Mouse (Mus musculus) adrenal gland, postnatal 10 days (tissue): ENCODE measurements around the gene Bach2. TPM values are rescaled to one million over a fixed set of nuclear protein-coding genes. Genes with fewer than 3 reads are reported as not detected.

Experiments used
- DNase-seq: peaks from one replicate; pipeline ENCODE4 v3.0.0; 2021; ENCODE audit warnings: mixed read lengths
- total RNA-seq, 2 experiments: library from RNA; stranded (reverse); gene quantifications; 2 replicates each; pipeline ENCODE4 v1.2.3; 2021

Gene Bach2
- total RNA-seq, 2 experiments from 2014 or later: 9.4 to 16.0 TPM

DNA sequence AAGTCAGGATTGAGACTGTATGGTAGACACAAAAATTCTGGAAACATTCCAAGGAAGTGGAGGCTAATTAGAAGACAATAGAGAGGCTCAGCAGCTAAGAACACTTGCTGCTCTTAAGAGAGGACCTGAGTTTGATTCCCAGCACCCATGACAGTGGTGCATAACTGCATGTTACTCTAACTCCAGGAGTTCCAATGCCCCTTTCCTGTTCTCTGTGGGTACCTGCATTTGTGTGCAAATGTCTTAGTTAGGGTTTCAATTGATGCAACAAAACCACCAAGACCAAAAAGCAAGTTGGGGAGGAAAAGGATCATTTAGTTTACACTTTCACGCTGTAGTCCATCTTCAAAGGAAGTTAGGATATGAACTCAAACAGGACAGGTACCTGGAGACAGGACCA lies 250.6 kb downstream of the Bach2 start:
- DNase-seq: no peak

- DNase-seq: no peak
Observed at GRCm38 (mm10) chr4:32491176-32491575, 252.6 kb downstream of the Bach2 start.

DNA sequence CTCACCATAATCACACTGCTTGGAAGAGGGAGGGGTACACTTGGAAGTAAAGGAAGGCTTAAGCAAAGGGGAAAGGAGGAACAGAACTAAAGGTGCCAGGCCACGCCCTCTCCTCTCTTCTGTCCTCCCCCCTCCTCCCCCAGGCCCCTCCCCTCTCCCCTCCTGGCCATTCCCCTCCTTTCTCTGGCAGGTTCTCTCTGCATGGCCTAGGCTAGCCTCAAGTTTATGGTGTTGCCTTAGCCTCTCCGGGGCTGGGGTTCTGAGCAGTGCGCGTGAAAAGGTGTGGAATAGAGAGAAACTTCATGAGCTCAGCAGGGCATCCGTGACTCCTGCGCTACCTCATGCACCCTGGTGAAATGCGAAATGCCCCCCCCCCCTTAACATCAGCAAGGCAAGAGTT lies 254.2 kb downstream of the Bach2 start:
- DNase-seq: no peak

- DNase-seq: no peak
Observed at GRCm38 (mm10) chr4:32501780-32502179, 263.2 kb downstream of the Bach2 start.

DNA sequence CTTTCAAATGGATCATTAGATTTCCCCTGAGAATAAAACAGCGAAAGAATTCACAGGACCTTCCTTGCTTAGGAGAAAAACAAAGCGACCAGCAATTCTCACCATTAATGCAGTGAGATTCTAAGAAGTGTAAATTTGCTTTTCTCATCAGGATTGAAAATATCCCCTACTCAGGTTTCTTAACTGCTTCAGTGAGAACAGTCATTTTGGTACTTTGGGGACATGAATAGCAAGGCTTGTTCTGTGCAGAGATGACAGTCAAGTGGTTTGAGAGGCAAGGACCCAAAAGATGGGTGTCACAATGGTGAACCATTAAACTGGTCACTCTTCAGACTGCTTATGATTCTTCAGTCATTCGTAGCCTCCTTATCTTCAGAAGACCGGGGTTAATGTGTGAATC lies 263.6 kb downstream of the Bach2 start:
- DNase-seq: no peak

DNA sequence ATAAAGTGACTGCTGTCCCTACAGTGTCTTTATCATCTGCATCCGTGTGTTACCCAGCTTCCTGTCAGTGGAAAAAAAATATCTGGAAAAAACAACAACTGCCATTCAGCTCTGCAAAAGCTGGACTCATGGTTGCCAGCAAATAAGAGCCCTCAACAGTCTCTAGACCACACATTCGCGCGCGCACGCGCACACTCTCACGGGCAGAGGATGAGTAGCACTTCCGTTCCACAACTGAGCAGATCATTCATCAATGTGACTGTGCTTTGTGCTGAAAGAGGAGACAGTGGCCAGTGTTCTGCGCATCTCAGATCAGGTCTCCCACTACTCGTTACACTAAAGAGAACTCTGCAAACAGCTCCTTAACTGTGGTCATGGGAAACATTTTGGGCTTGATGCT lies 265.6 kb downstream of the Bach2 start:
- DNase-seq: no peak

- no peak for DNase-seq
Observed at GRCm38 (mm10) chr4:32506306-32506808, 267.8 kb downstream of the Bach2 start.

GRCm38 (mm10) chr4:32507041-32507440 lies 268.4 kb downstream of the Bach2 start:
- DNase-seq: no peak

- DNase-seq: no peak
Observed at GRCm38 (mm10) chr4:32508572-32508971, 270.0 kb downstream of the Bach2 start.

- DNase-seq: no peak
Observed at GRCm38 (mm10) chr4:32508996-32509395, 270.4 kb downstream of the Bach2 start.

GRCm38 (mm10) chr4:32509832-32510612 lies 271.4 kb downstream of the Bach2 start:
- no peak for DNase-seq

GRCm38 (mm10) chr4:32510940-32511339 lies 272.3 kb downstream of the Bach2 start:
- DNase-seq: no peak

DNA sequence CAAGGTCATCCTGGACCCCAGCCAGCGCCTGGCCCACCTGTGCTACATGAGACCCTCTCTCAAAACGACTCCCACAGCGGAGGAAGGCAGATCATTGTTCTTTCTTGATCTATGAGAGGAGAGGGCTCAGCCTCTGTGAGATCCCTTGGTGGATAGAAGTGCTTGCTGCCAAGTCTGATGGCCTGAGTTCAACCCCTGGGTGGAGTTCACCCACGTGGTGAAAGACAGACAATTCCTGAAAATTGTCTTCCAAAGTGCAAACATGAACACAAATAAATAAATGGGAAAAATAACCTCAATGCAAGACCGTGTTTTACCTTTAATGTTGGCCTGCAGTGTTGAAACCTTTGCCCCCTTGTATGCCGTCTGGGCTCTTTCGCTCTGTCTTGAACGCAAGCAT lies 277.5 kb downstream of the Bach2 start:
- DNase-seq: no peak

GRCm38 (mm10) chr4:32518842-32519578 lies 280.4 kb downstream of the Bach2 start:
- no peak for DNase-seq

DNA sequence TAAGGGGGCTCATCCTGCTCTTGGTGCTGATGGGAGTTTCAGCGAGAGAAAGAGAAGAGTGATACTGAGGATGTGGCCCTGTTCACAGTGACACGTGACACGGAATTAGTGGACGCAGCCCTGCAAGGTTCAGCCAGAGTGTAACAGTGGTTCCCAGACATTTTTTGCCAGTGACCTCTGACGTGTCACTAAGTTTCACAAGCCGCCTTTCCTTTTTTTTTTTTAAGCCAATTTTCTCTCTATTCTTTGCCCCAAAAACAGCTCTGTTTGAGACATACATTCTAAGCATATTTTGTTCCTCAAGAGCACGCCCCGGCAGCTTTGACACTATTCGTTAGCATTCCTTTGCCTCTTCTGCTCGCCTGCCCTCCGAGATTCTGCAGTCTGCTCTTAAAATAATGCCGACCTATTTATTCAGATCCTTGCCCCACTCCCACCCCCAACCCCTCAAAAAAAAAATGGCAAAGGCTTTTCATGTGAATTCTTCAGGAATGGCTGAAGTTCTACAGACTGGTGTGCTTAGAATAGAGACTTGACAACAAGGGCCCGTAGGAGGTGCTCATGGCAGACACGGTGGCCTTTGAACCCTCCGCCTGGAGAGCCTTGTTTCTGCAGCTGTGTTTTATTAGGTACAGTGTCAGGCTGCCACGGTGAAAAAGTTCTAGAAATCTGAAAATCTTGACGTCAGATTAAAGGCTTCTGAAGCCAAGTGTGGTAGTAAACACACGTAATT lies 282.2 kb downstream of the Bach2 start:
- DNase-seq: peak; percentile 41

DNA sequence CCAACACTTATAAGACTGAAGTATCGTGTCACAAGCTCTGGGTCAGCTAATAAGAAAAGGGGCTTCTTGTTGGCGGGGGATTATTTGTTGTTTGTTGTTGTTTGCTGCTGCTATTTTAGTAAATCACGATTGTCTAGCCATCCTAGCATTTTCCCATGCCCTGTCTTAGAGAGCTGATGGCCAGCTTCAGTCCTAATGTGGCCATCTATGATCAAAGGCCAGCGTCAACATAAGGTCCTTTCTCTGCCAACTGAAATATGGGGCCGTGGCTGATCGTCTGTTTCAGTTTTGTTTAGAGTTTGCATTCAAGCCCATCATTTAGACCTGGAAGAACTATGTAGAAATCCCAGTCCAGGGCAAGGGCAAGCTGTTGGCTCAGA lies 282.7 kb downstream of the Bach2 start:
- no peak for DNase-seq

GRCm38 (mm10) chr4:32522013-32522412 lies 283.4 kb downstream of the Bach2 start:
- no peak for DNase-seq

GRCm38 (mm10) chr4:32524282-32524681 lies 285.7 kb downstream of the Bach2 start:
- no peak for DNase-seq

DNA sequence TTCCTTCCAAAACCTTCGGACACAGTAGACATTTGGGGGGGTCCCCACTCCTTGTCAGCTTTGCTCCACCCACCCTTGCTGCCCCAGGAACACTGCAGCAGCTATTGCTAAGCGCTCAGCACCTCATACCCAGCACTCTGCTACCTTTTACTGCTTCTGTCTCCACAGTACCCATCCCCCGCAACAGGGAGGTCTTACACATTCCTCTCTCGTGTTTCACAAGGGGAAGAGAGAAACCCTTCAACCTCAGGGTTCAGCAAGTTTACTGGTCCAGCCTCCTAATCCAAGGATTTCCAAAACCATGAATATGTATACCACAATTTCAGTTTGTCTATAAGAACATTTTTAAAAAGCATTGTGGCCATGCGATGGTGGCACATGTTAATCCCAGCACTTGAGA lies 286.4 kb downstream of the Bach2 start:
- no peak for DNase-seq

- DNase-seq: no peak
Observed at GRCm38 (mm10) chr4:32526228-32526836, 287.7 kb downstream of the Bach2 start.

DNA sequence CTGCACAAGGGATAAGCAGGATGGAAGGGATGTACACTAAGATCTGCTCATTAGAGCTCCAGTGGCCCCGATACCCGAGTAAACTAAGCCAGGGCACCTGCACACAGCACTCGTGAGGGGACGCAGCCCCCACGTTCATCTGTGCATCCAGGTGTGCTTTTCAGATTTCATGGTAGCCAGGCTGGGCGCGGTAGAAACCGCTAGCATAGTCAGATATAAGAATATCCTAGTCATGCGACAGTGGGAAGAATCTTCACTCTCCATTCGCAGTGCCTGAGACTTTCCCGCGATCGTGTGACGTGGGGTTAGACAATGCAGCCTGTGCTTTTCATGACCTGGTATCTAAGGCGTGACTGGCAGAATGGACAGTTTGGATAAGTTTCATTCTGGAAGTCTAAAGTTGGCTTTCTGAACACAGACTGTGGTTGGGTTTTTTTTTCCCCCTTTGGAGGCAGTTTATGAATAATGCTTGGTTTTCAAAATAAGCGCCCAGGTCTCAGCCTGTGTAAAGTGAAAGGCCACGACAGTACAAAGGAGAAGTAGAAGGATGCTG lies 290.9 kb downstream of the Bach2 start:
- DNase-seq: no peak

- no peak for DNase-seq
Observed at GRCm38 (mm10) chr4:32530421-32530920, 291.9 kb downstream of the Bach2 start.
